ENCODE assay signal across 8 mouse cellular contexts in genomic region chr4:133424100-133424499, GRCm38 (mm10). TPM values are rescaled to one million over a fixed set of nuclear protein-coding genes. Genes with fewer than 3 reads are reported as not detected.
DNase-seq lines count a peak whose midpoint lies in the region; ATAC-seq and TF ChIP-seq lines count a peak whose summit lies in the region.

No protein-coding gene starts in this region.

- H3K4me2 ChIP-seq in intestine, embryonic 16.5 days (ENCODE audit: low read depth, low read length), result no peak overlapping the region
- no peak overlapping the region for H3K4me2 ChIP-seq in midbrain, embryonic 14.5 days (ENCODE audit: low read length)
- no peak overlapping the region for H3K4me2 ChIP-seq in stomach, embryonic 15.5 days

- no peak overlapping the region for H3K27ac ChIP-seq in gastrocnemius, adult 2 months
- H3K27ac ChIP-seq in intestine, embryonic 16.5 days (ENCODE audit: low read length), result no peak overlapping the region
- no peak overlapping the region for H3K27ac ChIP-seq in midbrain, embryonic 14.5 days (replicated peaks; ENCODE audit: low read depth, low read length)
- no peak overlapping the region for H3K27ac ChIP-seq in stomach, embryonic 15.5 days

- H3K4me1 ChIP-seq in intestine, embryonic 16.5 days (ENCODE audit: control insufficient read depth, insufficient read depth, low read length), result peaks cover 3% of the 10 kb centered on the region; the same call in 1 of the 2 replicates
- no peaks in the 10 kb centered on the region for H3K4me1 ChIP-seq in midbrain, embryonic 14.5 days (ENCODE audit: control insufficient read depth, insufficient read depth, low read length)
- no peaks in the 10 kb centered on the region for H3K4me1 ChIP-seq in stomach, embryonic 15.5 days

- no peak overlapping the region for H3K4me3 ChIP-seq in gastrocnemius, adult 2 months
- H3K4me3 ChIP-seq in intestine, embryonic 16.5 days (ENCODE audit: low read length), result no peak overlapping the region
- H3K4me3 ChIP-seq in midbrain, embryonic 14.5 days (replicated peaks; ENCODE audit: low read depth, low read length), result no peak overlapping the region
- no peak overlapping the region for H3K4me3 ChIP-seq in stomach, embryonic 15.5 days (replicated peaks)

- H3K9me3 ChIP-seq in intestine, embryonic 16.5 days (ENCODE audit: control insufficient read depth, low read length), result no peaks in the 10 kb centered on the region
- H3K9me3 ChIP-seq in midbrain, embryonic 14.5 days (ENCODE audit: control insufficient read depth, low read length), result no peaks in the 10 kb centered on the region
- no peaks in the 10 kb centered on the region for H3K9me3 ChIP-seq in stomach, embryonic 15.5 days

- peaks cover 7% of the 10 kb centered on the region; the same call in 1 of the 2 replicates for H3K36me3 ChIP-seq in intestine, embryonic 16.5 days (ENCODE audit: control insufficient read depth, insufficient read depth, low read length)
- peaks cover 24% of the 10 kb centered on the region for H3K36me3 ChIP-seq in midbrain, embryonic 14.5 days (ENCODE audit: control insufficient read depth, insufficient read depth, low read length)
- H3K36me3 ChIP-seq in stomach, embryonic 15.5 days, result peaks cover 27% of the 10 kb centered on the region

- H3K27me3 ChIP-seq in intestine, embryonic 16.5 days (replicated peaks; ENCODE audit: control insufficient read depth, insufficient read depth, low read length), result no peaks in the 10 kb centered on the region
- H3K27me3 ChIP-seq in midbrain, embryonic 14.5 days (ENCODE audit: control insufficient read depth, insufficient read depth, low read length), result no peaks in the 10 kb centered on the region
- H3K27me3 ChIP-seq in stomach, embryonic 15.5 days (replicated peaks), result no peaks in the 10 kb centered on the region

- 40% methylated on average over 4 of the region's 4 CpGs for WGBS in intestine, embryonic 16.5 days
- WGBS in midbrain, embryonic 14.5 days, result 36% methylated on average over 4 of the region's 4 CpGs
- 46% methylated on average over 4 of the region's 4 CpGs for WGBS in stomach, embryonic 15.5 days

- peak; percentile 70 for DNase-seq in urinary bladder, postnatal 25 days (ENCODE audit: low spot score)
- DNase-seq in urinary bladder, postnatal 10 days (ENCODE audit: low spot score), result no peak
- peak; percentile 65 to 74 for DNase-seq in cerebellum, postnatal 36 days
- DNase-seq in gastrocnemius, adult 2 months, result peak; percentile 72
- DNase-seq in left cerebral cortex, postnatal 36 days (ENCODE audit: low spot score in 2 of 2), result peak; percentile 35 to 40
- peak; percentile 92 for DNase-seq in midbrain, embryonic 14.5 days

- ATAC-seq in intestine, embryonic 16.5 days, result peak; percentile 56
- peak; percentile 46; the same call in 1 of the 2 replicates for ATAC-seq in midbrain, embryonic 14.5 days (ENCODE audit: low FRiP score, low TSS enrichment)
- ATAC-seq in stomach, embryonic 15.5 days (ENCODE audit: insufficient read depth, low FRiP score, low read depth), result peak; percentile 26; the same call in 1 of the 2 replicates

- intact Hi-C loops in gastrocnemius, adult 2 months (cut with DNase I), result loop anchor here (1.0 to 5.0 kb wide), 3 partner anchors 26 to 77 kb away; no protein-coding TSS in a partner anchor
- intact Hi-C loops in left cerebral cortex, postnatal 36 days (cut with DNase I), result loop anchor here (1.0 to 10.0 kb wide), 4 partner anchors 26 to 1181 kb away; partner anchors contain the start of gene Slc9a1

- no peak overlapping the region for H3K9ac ChIP-seq in intestine, embryonic 16.5 days (ENCODE audit: low read depth, low read length)
- no peak overlapping the region for H3K9ac ChIP-seq in midbrain, embryonic 14.5 days (replicated peaks; ENCODE audit: low read length)
- no peak overlapping the region for H3K9ac ChIP-seq in stomach, embryonic 15.5 days

- TF ChIP-seq CTCF in gastrocnemius, adult 2 months (IDR thresholded peaks at IDR 0.05), result peak; percentile 96

RNA-seq across cellular contexts. Expression of gene Slc9a1, which starts 54.6 kb away (rescaled TPM):
- 10 to 100 TPM in 1 of 2 experiments, 1 to 10 TPM in 1; 8.1 to 11.7 TPM for total RNA-seq in gastrocnemius, adult 2 months (2021)
- polyA plus RNA-seq in intestine, embryonic 16.5 days (2015; fragmentation: Nextera tagmentation; extraction: Ambion mirVana), result 9.1 and 9.2 TPM in 2 replicates
- 10 to 100 TPM; 48.8 to 56.9 TPM for total RNA-seq in left cerebral cortex, postnatal 36 days (2021)
- polyA plus RNA-seq in midbrain, embryonic 14.5 days (2014; fragmentation: Nextera tagmentation; extraction: Ambion mirVana), result 8.2 and 8.3 TPM in 2 replicates
- polyA plus RNA-seq in stomach, embryonic 15.5 days (2015; fragmentation: Nextera tagmentation; extraction: Ambion mirVana), result 8.8 and 9.3 TPM in 2 replicates

RNA-seq across cellular contexts. Expression of gene Tent5b, which starts 55.8 kb away (rescaled TPM):
- total RNA-seq in gastrocnemius, adult 2 months (2021), result 1 to 10 TPM; 1.1 TPM
- 0.66 and 0.73 TPM in 2 replicates for polyA plus RNA-seq in intestine, embryonic 16.5 days (2015; fragmentation: Nextera tagmentation; extraction: Ambion mirVana)
- not detected for total RNA-seq in left cerebral cortex, postnatal 36 days (2021)
- polyA plus RNA-seq in midbrain, embryonic 14.5 days (2014; fragmentation: Nextera tagmentation; extraction: Ambion mirVana), result 0.09 and 0.15 TPM in 2 replicates
- 2.4 and 4.1 TPM in 2 replicates for polyA plus RNA-seq in stomach, embryonic 15.5 days (2015; fragmentation: Nextera tagmentation; extraction: Ambion mirVana)
